In genomic region chr7:49923376-49923775, GRCm38 (mm10) we compare ENCODE assay signal across 7 mouse cellular contexts. TPM values are rescaled to one million over a fixed set of nuclear protein-coding genes. Genes with fewer than 3 reads are reported as not detected.
A peak's percentile ranks its signal among the peaks of the same experiment; 100 is the strongest.
DNase-seq lines count a peak whose midpoint lies in the region; ATAC-seq lines count a peak whose summit lies in the region.

No protein-coding gene starts in this region.

- DNase-seq in adrenal gland, adult 2 months = peak; percentile 84
- DNase-seq in embryo, embryonic 9.5 days (ENCODE audit: extremely low spot score) = peak; percentile 79
- DNase-seq in heart, adult 11 months = peak; percentile 96
- peak; percentile 74 for DNase-seq in kidney, adult 18-20 months
- peak; percentile 83 for DNase-seq in limb, embryonic 10.5 days (ENCODE audit: low spot score)
- DNase-seq in midbrain, embryonic 14.5 days = peak; percentile 95
- DNase-seq in spleen, adult 12 weeks (ENCODE audit: low spot score) = peak; percentile 8

- no peak overlapping the region for H3K27ac ChIP-seq in limb, embryonic 10.5 days
- peak overlapping the region; percentile 80 for H3K27ac ChIP-seq in midbrain, embryonic 14.5 days (replicated peaks; ENCODE audit: low read depth, low read length)

- WGBS in limb, embryonic 10.5 days = under 1% methylated on average over 13 of the region's 13 CpGs
- WGBS in midbrain, embryonic 14.5 days = 0% methylated on average over 13 of the region's 13 CpGs

- peaks cover 49% of the 10 kb centered on the region for H3K27me3 ChIP-seq in limb, embryonic 10.5 days (ENCODE audit: low read depth, poor library complexity, severe bottlenecking)
- H3K27me3 ChIP-seq in midbrain, embryonic 14.5 days (ENCODE audit: control insufficient read depth, insufficient read depth, low read length) = no peaks in the 10 kb centered on the region

- no peaks in the 10 kb centered on the region for H3K36me3 ChIP-seq in limb, embryonic 10.5 days
- H3K36me3 ChIP-seq in midbrain, embryonic 14.5 days (ENCODE audit: control insufficient read depth, insufficient read depth, low read length) = no peaks in the 10 kb centered on the region

- peak overlapping the region; percentile 30; the same call in 1 of the 2 replicates for H3K9ac ChIP-seq in midbrain, embryonic 14.5 days (replicated peaks; ENCODE audit: low read length)

- H3K4me1 ChIP-seq in limb, embryonic 10.5 days = peaks cover under 1% of the 10 kb centered on the region; the same call in 1 of the 2 replicates
- H3K4me1 ChIP-seq in midbrain, embryonic 14.5 days (ENCODE audit: control insufficient read depth, insufficient read depth, low read length) = peaks cover 7% of the 10 kb centered on the region

- H3K4me3 ChIP-seq in limb, embryonic 10.5 days = no peak overlapping the region
- no peak overlapping the region for H3K4me3 ChIP-seq in midbrain, embryonic 14.5 days (replicated peaks; ENCODE audit: low read depth, low read length)

- H3K4me2 ChIP-seq in midbrain, embryonic 14.5 days (ENCODE audit: low read length) = peak overlapping the region; percentile 29

- ATAC-seq in midbrain, embryonic 14.5 days (ENCODE audit: low FRiP score, low TSS enrichment) = peak; percentile 88

- H3K9me3 ChIP-seq in limb, embryonic 10.5 days (replicated peaks) = no peaks in the 10 kb centered on the region
- H3K9me3 ChIP-seq in midbrain, embryonic 14.5 days (ENCODE audit: control insufficient read depth, low read length) = 0 out of 2 replicates have a peak, but pooled peaks cover 3% of the 10 kb centered on the region

RNA-seq across cellular contexts. Expression of gene Slc6a5, which starts 13.4 kb away (rescaled TPM):
- 1 to 10 TPM; 1.3 to 2.2 TPM for total RNA-seq in adrenal gland, adult 2 months (2021)
- polyA plus RNA-seq in adrenal gland, adult 2 months (2012; rRNA removed) = 3.1 and 3.3 TPM in 2 replicates
- polyA plus RNA-seq in limb, embryonic 10.5 days (2016; fragmentation: Nextera tagmentation; extraction: Ambion mirVana) = 0.03 TPM in 1 of 2 replicates, not detected in the other
- 0.34 and 0.46 TPM in 2 replicates for polyA plus RNA-seq in midbrain, embryonic 14.5 days (2014; fragmentation: Nextera tagmentation; extraction: Ambion mirVana)

RNA-seq across cellular contexts. Expression of gene Nell1, which starts 51.3 kb away (rescaled TPM):
- total RNA-seq in adrenal gland, adult 2 months (2021) = under 1 TPM; 0.49 to 0.59 TPM
- 0.27 and 0.33 TPM in 2 replicates for polyA plus RNA-seq in adrenal gland, adult 2 months (2012; rRNA removed)
- 0.55 and 0.74 TPM in 2 replicates for polyA plus RNA-seq in limb, embryonic 10.5 days (2016; fragmentation: Nextera tagmentation; extraction: Ambion mirVana)
- polyA plus RNA-seq in midbrain, embryonic 14.5 days (2014; fragmentation: Nextera tagmentation; extraction: Ambion mirVana) = 21.3 and 21.6 TPM in 2 replicates

Comparison
In these comparisons a context has a peak if more than half of its experiments do, and no peak if none do; other contexts are left out.
1. DNase-seq: peak in every context shown above with its lines; median percentile 96 in heart, adult 11 months; 95 in midbrain, embryonic 14.5 days; 84 in adrenal gland, adult 2 months; 83 in limb, embryonic 10.5 days; 79 in embryo, embryonic 9.5 days; 74 in kidney, adult 18-20 months; 8 in spleen, adult 12 weeks.
2. RNA of gene Nell1, which starts 51.3 kb away (polyA plus RNA-seq): 21.3 to 21.6 TPM in midbrain, embryonic 14.5 days; 0.55 to 0.74 TPM in limb, embryonic 10.5 days and 0.27 to 0.33 TPM in adrenal gland, adult 2 months; every median in the first group is over 10 times any median in the second.